Mouse (Mus musculus): ENCODE results near the gene Fam3c. TPM values are rescaled to one million over a fixed set of nuclear protein-coding genes. Genes with fewer than 3 reads are reported as not detected.

Gene Fam3c
- total RNA-seq, 2 experiments from 2014 or later: 111 to 126 TPM

- no peak for DNase-seq (ENCODE audit: extremely low spot score in 1 of 2, low spot score in 2 of 2)
- intact Hi-C loops (cut with DNase I): loop anchor here (5.0 kb wide), 1 partner anchor 654 kb away; no protein-coding TSS in a partner anchor
These were observed 28.1 kb downstream of the Fam3c start for GRCm38 (mm10) chr6:22327931-22328330.

GRCm38 (mm10) chr6:22327091-22327490, 29.0 kb downstream of the Fam3c start:
- no peak for DNase-seq (ENCODE audit: extremely low spot score in 1 of 2, low spot score in 2 of 2)
- intact Hi-C loops (cut with DNase I): loop anchor here (5.0 kb wide), 1 partner anchor 655 kb away; no protein-coding TSS in a partner anchor

- DNase-seq (ENCODE audit: extremely low spot score in 1 of 2, low spot score in 2 of 2): no peak
- intact Hi-C loops (cut with DNase I): loop anchor here (5.0 kb wide), 1 partner anchor 656 kb away; no protein-coding TSS in a partner anchor
These were observed 29.8 kb downstream of the Fam3c start for GRCm38 (mm10) chr6:22326289-22326688.

- intact Hi-C loops (cut with DNase I): loop anchor here (2.0 to 5.0 kb wide), 2 partner anchors 169 to 657 kb away; no protein-coding TSS in a partner anchor
These were observed 30.5 kb downstream of the Fam3c start for GRCm38 (mm10) chr6:22325364-22326072.

GRCm38 (mm10) chr6:22298059-22298458, 58.0 kb downstream of the Fam3c start:
- intact Hi-C loops (cut with DNase I): no loop called here
- no peak for DNase-seq (ENCODE audit: extremely low spot score in 1 of 2, low spot score in 2 of 2)

More at GRCm38 (mm10) chr6:22325364-22326072, 30.5 kb downstream of the Fam3c start:
- peak; percentile 74 to 81 for DNase-seq (ENCODE audit: extremely low spot score in 1 of 2, low spot score in 2 of 2)

- intact Hi-C loops (cut with DNase I): no loop called here
These were observed 59.0 kb downstream of the Fam3c start for GRCm38 (mm10) chr6:22297028-22297427.

GRCm38 (mm10) chr6:22293922-22294321, 62.1 kb downstream of the Fam3c start:
- no peak for DNase-seq (ENCODE audit: extremely low spot score in 1 of 2, low spot score in 2 of 2)
- intact Hi-C loops (cut with DNase I): no loop called here

More at GRCm38 (mm10) chr6:22297028-22297427, 59.0 kb downstream of the Fam3c start:
- DNase-seq (ENCODE audit: extremely low spot score in 1 of 2, low spot score in 2 of 2): no peak

GRCm38 (mm10) chr6:22292056-22292455, 64.0 kb downstream of the Fam3c start:
- intact Hi-C loops (cut with DNase I): no loop called here
- no peak for DNase-seq (ENCODE audit: extremely low spot score in 1 of 2, low spot score in 2 of 2)

GRCm38 (mm10) chr6:22290790-22291189, 65.3 kb downstream of the Fam3c start:
- intact Hi-C loops (cut with DNase I): no loop called here

GRCm38 (mm10) chr6:22289461-22290021, 66.5 kb downstream of the Fam3c start:
- DNase-seq (ENCODE audit: extremely low spot score in 1 of 2, low spot score in 2 of 2): no peak
- intact Hi-C loops (cut with DNase I): no loop called here

More at GRCm38 (mm10) chr6:22290790-22291189, 65.3 kb downstream of the Fam3c start:
- DNase-seq (ENCODE audit: extremely low spot score in 1 of 2, low spot score in 2 of 2): no peak

- peak in 1 of 2 experiments; percentile 60 for DNase-seq (ENCODE audit: extremely low spot score in 1 of 2, low spot score in 2 of 2)
These were observed 67.1 kb downstream of the Fam3c start for GRCm38 (mm10) chr6:22288737-22289460.

GRCm38 (mm10) chr6:22288004-22288736, 67.9 kb downstream of the Fam3c start, which contains the start of gene Wnt16:
Gene Wnt16 (plus strand): TSS chr6:22288227.
- intact Hi-C loops (cut with DNase I): no loop called here
- DNase-seq (ENCODE audit: extremely low spot score in 1 of 2, low spot score in 2 of 2): peak in 1 of 2 experiments; percentile 62

More at GRCm38 (mm10) chr6:22288737-22289460, 67.1 kb downstream of the Fam3c start:
- intact Hi-C loops (cut with DNase I): no loop called here

- DNase-seq (ENCODE audit: extremely low spot score in 1 of 2, low spot score in 2 of 2): no peak
These were observed 73.6 kb downstream of the Fam3c start for GRCm38 (mm10) chr6:22282405-22282804.

GRCm38 (mm10) chr6:22280217-22280861, 75.7 kb downstream of the Fam3c start:
- DNase-seq (ENCODE audit: extremely low spot score in 1 of 2, low spot score in 2 of 2): peak in 1 of 2 experiments; percentile 72
- intact Hi-C loops (cut with DNase I): no loop called here

More at GRCm38 (mm10) chr6:22282405-22282804, 73.6 kb downstream of the Fam3c start:
- intact Hi-C loops (cut with DNase I): no loop called here

- intact Hi-C loops (cut with DNase I): no loop called here
- no peak for DNase-seq (ENCODE audit: extremely low spot score in 1 of 2, low spot score in 2 of 2)
These were observed 78.1 kb downstream of the Fam3c start for GRCm38 (mm10) chr6:22277941-22278340.

GRCm38 (mm10) chr6:22269840-22270521, 86.1 kb downstream of the Fam3c start:
- no peak for DNase-seq (ENCODE audit: extremely low spot score in 1 of 2, low spot score in 2 of 2)
- intact Hi-C loops (cut with DNase I): no loop called here

GRCm38 (mm10) chr6:22268677-22269076, 87.4 kb downstream of the Fam3c start:
- no peak for DNase-seq (ENCODE audit: extremely low spot score in 1 of 2, low spot score in 2 of 2)
- intact Hi-C loops (cut with DNase I): no loop called here

Data from left cerebral cortex, postnatal 10 days (tissue).